Mouse (Mus musculus) CH12.LX (cell line): ENCODE results near the gene Stk32b. TPM values are rescaled to one million over a fixed set of nuclear protein-coding genes. Genes with fewer than 3 reads are reported as not detected.

ENCODE experiments used
- DNase-seq: peaks from one replicate; pipeline ENCODE4 v3.0.0-alpha.2; 2013; ENCODE audit errors: extremely low read depth
- H3K27ac ChIP-seq: 2 replicates; pipeline ENCODE4 v1.5.1; 2012; ENCODE audit warnings: low read depth, mild to moderate bottlenecking, control low read depth, moderate library complexity; ENCODE audit not compliant: insufficient read depth
- H3K27me3 ChIP-seq: replicated peaks from 2 replicates; pipeline ENCODE3; 2012; ENCODE audit warnings: inconsistent platforms
- H3K36me3 ChIP-seq, 2 experiments: replicated peaks in 1 of 2; 2 replicates each; pipeline versions ENCODE3 to v1.6.1; 2012; ENCODE audit warnings: inconsistent platforms in 1 of 2, low read length in 1 of 2, mild to moderate bottlenecking in 1 of 2, mixed read lengths in 1 of 2, moderate library complexity in 1 of 2; ENCODE audit not compliant: control insufficient read depth in 1 of 2, insufficient read depth in 1 of 2
- H3K4me1 ChIP-seq, 2 experiments: 2 replicates each; pipeline ENCODE4 v1.6.1; 2012; ENCODE audit warnings: inconsistent platforms in 1 of 2, moderate library complexity in 1 of 2; ENCODE audit not compliant: insufficient read depth in 2 of 2, control insufficient read depth in 1 of 2
- H3K4me2 ChIP-seq: 2 replicates; pipeline ENCODE4 v1.6.1; 2012; ENCODE audit warnings: low read depth, mild to moderate bottlenecking, control low read depth; ENCODE audit not compliant: poor library complexity, insufficient read depth, severe bottlenecking
- H3K4me3 ChIP-seq, 3 experiments: fragments of 150-350 bp in 1 of 3; sonication (generic) in 1 of 3; replicated peaks in 1 of 3; 2 replicates each; pipeline versions ENCODE3 to v1.5.1; 2011 to 2012; ENCODE audit warnings: low read depth in 2 of 3, low read length in 2 of 3, mild to moderate bottlenecking in 2 of 3, moderate library complexity in 2 of 3, control low read depth in 1 of 3, improper control_type of control experiment in 1 of 3, inconsistent platforms in 1 of 3, mixed read lengths in 1 of 3; ENCODE audit not compliant: poor library complexity in 1 of 3
- H3K79me2 ChIP-seq: replicated peaks from 2 replicates; pipeline ENCODE4 v1.6.1; 2012; ENCODE audit warnings: mild to moderate bottlenecking, moderate library complexity; ENCODE audit not compliant: control insufficient read depth, poor library complexity, insufficient read depth, severe bottlenecking; ENCODE audit errors: extremely low read depth
- H3K9ac ChIP-seq: 2 replicates; pipeline ENCODE4 v1.6.1; 2012; ENCODE audit warnings: low read depth, mild to moderate bottlenecking, control low read depth, moderate library complexity; ENCODE audit not compliant: insufficient read depth
- H3K9me3 ChIP-seq: replicated peaks from 2 replicates; pipeline ENCODE3; 2012; ENCODE audit warnings: low read length, inconsistent platforms, mixed read lengths
- CHD2 ChIP-seq: IDR thresholded peaks from 2 replicates; pipeline ENCODE4 v1.6.1; 2011; ENCODE audit warnings: low read length, improper control_type of control experiment
- CTCF ChIP-seq, 2 experiments: IDR thresholded peaks in 1 of 2; conservative IDR thresholded peaks in 1 of 2; 2 replicates each; pipeline ENCODE4 v1.5.1; 2011 to 2012; ENCODE audit warnings: low read depth in 2 of 2, low read length in 2 of 2, improper control_type of control experiment in 1 of 2, inconsistent platforms in 1 of 2, mild to moderate bottlenecking in 1 of 2, moderate library complexity in 1 of 2
- ETS1 ChIP-seq: conservative IDR thresholded peaks from 2 replicates; pipeline ENCODE4 v1.6.1; 2012; ENCODE audit warnings: low read depth, mild to moderate bottlenecking, inconsistent platforms, low read length, improper control_type of control experiment, moderate library complexity
- HCFC1 ChIP-seq: IDR thresholded peaks from 2 replicates; pipeline ENCODE4 v1.6.1; 2012; ENCODE audit warnings: low read depth, mild to moderate bottlenecking, inconsistent platforms, low read length, improper control_type of control experiment
- IRF4 ChIP-seq: IDR thresholded peaks from 2 replicates; pipeline ENCODE4 v1.6.1; 2014; ENCODE audit warnings: low read depth, mild to moderate bottlenecking, inconsistent platforms, low read length, improper control_type of control experiment
- JUND ChIP-seq: conservative IDR thresholded peaks from 2 replicates; pipeline ENCODE4 v1.6.1; 2011; ENCODE audit warnings: low read depth, low read length, improper control_type of control experiment
- KAT2A ChIP-seq: IDR thresholded peaks from 2 replicates; pipeline ENCODE4 v1.6.1; 2012; ENCODE audit warnings: low read length, improper control_type of control experiment, inconsistent platforms; ENCODE audit not compliant: insufficient replicate concordance
- MAZ ChIP-seq: IDR thresholded peaks from 2 replicates; pipeline ENCODE4 v1.6.1; 2012; ENCODE audit warnings: low read depth, mild to moderate bottlenecking, inconsistent platforms, low read length, improper control_type of control experiment, moderate library complexity
- MYC ChIP-seq: IDR thresholded peaks from 2 replicates; pipeline ENCODE4 v1.6.1; 2011; ENCODE audit warnings: low read depth, mild to moderate bottlenecking, improper control_type of control experiment, low read length
- POLR2AphosphoS2 ChIP-seq: IDR thresholded peaks from 2 replicates; pipeline ENCODE4 v1.6.1; 2011; ENCODE audit warnings: low read depth, low read length, improper control_type of control experiment
- RAD21 ChIP-seq: IDR thresholded peaks from 2 replicates; pipeline ENCODE4 v1.6.1; 2011; ENCODE audit warnings: low read depth, mild to moderate bottlenecking, low read length, improper control_type of control experiment, moderate library complexity
- SMC3 ChIP-seq: IDR thresholded peaks from 2 replicates; pipeline ENCODE4 v1.6.1; 2011; ENCODE audit warnings: low read depth, low read length, improper control_type of control experiment
- TCF12 ChIP-seq: IDR thresholded peaks from 2 replicates; pipeline ENCODE4 v1.6.1; 2014; ENCODE audit warnings: low read depth, mild to moderate bottlenecking, inconsistent platforms, low read length, improper control_type of control experiment
- ZKSCAN1 ChIP-seq: IDR thresholded peaks from 2 replicates; pipeline ENCODE4 v1.6.1; 2012; ENCODE audit warnings: low read depth, inconsistent platforms, low read length, improper control_type of control experiment, borderline replicate concordance
- ZMIZ1 ChIP-seq: IDR thresholded peaks from 2 replicates; pipeline ENCODE4 v1.6.1; 2012; ENCODE audit warnings: low read depth, mild to moderate bottlenecking, inconsistent platforms, low read length, improper control_type of control experiment
- ZNF384 ChIP-seq: IDR thresholded peaks from 2 replicates; pipeline ENCODE4 v1.6.1; 2012; ENCODE audit warnings: low read depth, low read length, improper control_type of control experiment, inconsistent platforms
- dilution Hi-C: fragments of 300-500 bp; cut with MboI; formaldehyde crosslinking; loops from 2 replicates; pipeline ENCODE4 v1.14.3; 2020; ENCODE audit warnings: low sequenced_read_pairs; ENCODE audit not compliant: extremely low pct_unique_long_range_greater_than_20kb, extremely low pct_ligation_motif_present
- in situ Hi-C: fragments of 300-500 bp; cut with MboI; formaldehyde crosslinking; loops from 3 replicates; pipeline ENCODE4 v1.14.3; 2019; ENCODE audit warnings: low sequenced_read_pairs, low pct_ligation_motif_present, low pct_unique_long_range_greater_than_20kb, mixed read lengths
- polyA plus RNA-seq: library from polyadenylated mRNA; unstranded; fragments of >175 nt; gene quantifications from 2 replicates; pipeline ENCODE4 v1.2.1, GENCODE M21; 2012; ENCODE audit warnings: low read depth; ENCODE audit not compliant: insufficient read length
- total RNA-seq, 2 experiments: library from RNA; depleted of rRNA; stranded (reverse); fragments of 300-350 nt in 1 of 2; fragments of >200 nt in 1 of 2; gene quantifications; 2 replicates each; pipeline ENCODE4 v1.2.3; 2012 to 2014

The Stk32b gene
- total and polyA plus RNA-seq, 3 experiments: not detected

DNA sequence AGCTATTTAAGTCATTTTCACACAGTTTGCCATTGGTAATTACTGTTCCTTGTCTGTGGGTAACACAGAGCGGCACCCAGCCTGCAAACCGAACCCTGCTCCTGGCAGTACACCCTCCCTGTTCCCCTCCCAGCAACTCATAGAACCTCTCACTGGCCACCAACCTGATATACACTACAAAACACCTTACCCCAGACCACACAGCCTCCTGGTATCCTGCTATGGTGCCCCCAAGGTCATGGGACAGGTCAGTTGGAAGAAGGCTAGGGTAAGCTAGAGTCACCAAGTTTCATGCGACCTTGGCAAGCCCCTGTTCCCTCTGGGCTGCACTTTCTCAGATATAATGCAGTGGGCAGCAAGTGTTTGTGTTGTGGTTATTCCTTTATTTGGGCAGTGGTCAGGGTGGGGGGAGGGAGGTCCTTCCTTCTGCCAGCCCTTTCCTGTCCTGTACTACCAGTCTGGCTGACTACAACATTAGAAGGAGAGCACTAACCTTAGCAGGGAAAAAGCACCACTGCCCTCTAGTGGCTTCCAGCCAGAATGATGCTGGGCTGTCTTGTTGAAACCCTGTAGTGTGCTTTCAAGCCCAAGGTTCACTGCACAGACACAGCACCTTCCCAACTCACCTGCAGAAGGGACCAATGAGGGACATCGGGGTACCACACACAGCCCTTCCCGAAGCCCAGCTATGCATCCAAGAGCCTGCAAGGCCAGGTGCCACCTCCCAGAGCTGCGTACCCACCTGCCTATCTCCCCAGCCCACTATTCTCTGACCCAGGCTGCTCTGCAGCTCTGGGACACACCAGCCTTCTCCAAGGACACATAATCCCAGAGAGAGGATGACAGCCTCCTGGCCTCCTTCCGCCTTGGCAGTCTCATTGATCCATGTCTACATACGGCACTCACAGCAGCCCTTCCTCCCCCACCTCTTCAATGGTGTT lies 35.3 kb upstream of the Stk32b start:
- Histone ChIP-seq H3K4me2 (no peak overlapping the region), H3K4me1 (no peaks in the 10 kb centered on the region), H3K79me2 (no peaks in the 10 kb centered on the region), H3K27me3 (peaks cover 77% of the 10 kb centered on the region), H3K9ac (no peak overlapping the region)
- in situ Hi-C loops: no loop called here
- peak; percentile 27 for DNase-seq
- no peak for TF ChIP-seq POLR2AphosphoS2
- TF ChIP-seq SMC3: peak; percentile 19; the same call in 1 of the 2 replicates
- TF ChIP-seq CTCF (conservative IDR thresholded peaks at IDR 0.05 in 1 of 2, IDR thresholded peaks at IDR 0.05 in 1 of 2; ENCODE audit: low read depth in 2 of 2, low read length in 2 of 2): peak; percentile 50 to 73
- TF ChIP-seq RAD21: peak; percentile 51
- no peak for TF ChIP-seq TCF12
- TF ChIP-seq, all 38 proteins: peak for 3
- H3K36me3 ChIP-seq: no peaks in the 10 kb centered on the region
- H3K9me3 ChIP-seq: no peaks in the 10 kb centered on the region
- no peak overlapping the region for H3K4me3 ChIP-seq
- H3K27ac ChIP-seq: no peak overlapping the region
- dilution Hi-C loops: no loop called here

DNA sequence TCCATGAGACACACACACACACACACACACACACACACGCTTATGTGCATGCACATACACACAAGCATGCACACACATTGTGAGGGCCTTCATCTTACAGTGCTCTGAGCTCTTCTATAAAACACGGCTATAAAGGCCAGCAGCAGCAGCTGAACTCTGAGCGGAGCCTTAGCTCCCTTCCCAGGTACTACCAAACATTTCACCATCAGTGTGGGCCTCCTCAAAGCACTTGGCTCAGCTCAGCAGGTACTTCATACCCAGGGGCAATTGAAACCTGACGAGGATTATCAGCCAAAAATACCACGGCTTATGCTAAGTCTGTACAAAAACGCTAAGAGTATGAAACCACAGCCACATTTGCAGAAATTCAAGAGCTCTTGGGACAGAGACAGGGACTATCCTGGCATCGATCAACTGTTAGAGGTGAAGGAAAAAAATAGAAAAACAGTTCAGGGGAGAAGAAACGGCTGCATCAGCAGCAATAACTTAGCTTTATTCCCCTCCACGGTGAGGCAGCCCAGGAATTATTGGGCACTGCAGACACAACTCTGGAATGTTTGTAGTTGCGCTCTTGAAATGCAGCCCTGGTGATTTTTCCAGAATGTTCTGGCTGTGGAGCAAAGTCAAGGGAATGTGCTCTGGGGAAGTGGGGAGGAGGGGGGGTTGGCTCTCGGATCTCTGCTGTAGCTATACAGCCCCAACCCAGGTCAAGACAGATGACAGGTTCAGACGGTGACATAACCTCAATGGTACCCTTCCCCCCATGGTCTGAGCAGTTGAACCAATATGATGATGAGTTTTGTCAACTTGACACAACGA lies 27.1 kb upstream of the Stk32b start:
- dilution Hi-C loops: no loop called here
- Histone ChIP-seq H3K4me3 (no peak overlapping the region), H3K4me2 (no peak overlapping the region), H3K36me3 (no peaks in the 10 kb centered on the region), H3K79me2 (no peaks in the 10 kb centered on the region), H3K27me3 (peaks cover 76% of the 10 kb centered on the region), H3K4me1 (no peaks in the 10 kb centered on the region), H3K27ac (no peak overlapping the region), H3K9ac (no peak overlapping the region), H3K9me3 (no peaks in the 10 kb centered on the region)
- in situ Hi-C loops: no loop called here
- DNase-seq: no peak
- TF ChIP-seq JUND (no peak), MYC (no peak), ZNF384 (no peak), ZKSCAN1 (no peak), HCFC1 (no peak), IRF4 (no peak), POLR2AphosphoS2 (no peak), TCF12 (no peak), MAZ (no peak), ETS1 (no peak), ZMIZ1 (no peak), KAT2A (no peak), CHD2 (no peak)
